Mouse (Mus musculus): Measurements from ENCODE around the gene Ccr2. TPM values are rescaled to one million over a fixed set of nuclear protein-coding genes. Genes with fewer than 3 reads are reported as not detected.
A peak's percentile ranks its signal among the peaks of the same experiment; 100 is the strongest.
"Not testable (repeated sequence)": the region's sequence is repeated elsewhere in the genome, so short reads cannot be mapped to it uniquely, and the experiment has no call there.

The Ccr2 gene
- polyA plus RNA-seq, 1 experiment from 2014 or later = 0.15 TPM

DNA sequence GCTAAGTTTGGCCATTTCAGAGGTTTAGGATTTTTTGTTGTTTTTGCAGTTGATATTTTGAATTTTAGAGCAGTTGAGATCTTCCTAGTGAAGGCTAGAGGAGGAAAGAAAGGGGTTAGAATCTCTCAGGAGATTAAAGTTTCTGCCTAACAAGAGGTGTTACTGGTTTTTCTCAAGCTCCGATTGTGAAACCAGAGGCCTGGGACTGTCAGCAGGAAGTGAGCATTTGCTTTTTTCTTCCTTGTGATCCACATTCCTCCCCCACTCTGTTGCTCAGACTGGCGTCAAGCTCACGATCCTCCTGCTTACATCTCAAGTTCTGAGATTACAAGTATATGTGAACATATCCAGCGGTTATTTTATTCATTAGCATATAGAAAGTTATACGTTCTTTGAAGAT, 24.6 kb downstream of the Ccr2 start:
- H3K9me3 ChIP-seq = no peaks in the 10 kb centered on the region
- no peak for ATAC-seq
- no peaks in the 10 kb centered on the region for H3K4me1 ChIP-seq (replicated peaks)
- H3K27ac ChIP-seq = no peak overlapping the region
- no peak overlapping the region for H3K4me2 ChIP-seq (replicated peaks)
- 66% methylated on average over 5 of the region's 5 CpGs for whole genome bisulfite sequencing
- H3K36me3 ChIP-seq = no peaks in the 10 kb centered on the region
- H3K27me3 ChIP-seq = no peaks in the 10 kb centered on the region
- H3K9ac ChIP-seq (replicated peaks) = no peak overlapping the region
- no peak overlapping the region for H3K4me3 ChIP-seq (replicated peaks)

DNA sequence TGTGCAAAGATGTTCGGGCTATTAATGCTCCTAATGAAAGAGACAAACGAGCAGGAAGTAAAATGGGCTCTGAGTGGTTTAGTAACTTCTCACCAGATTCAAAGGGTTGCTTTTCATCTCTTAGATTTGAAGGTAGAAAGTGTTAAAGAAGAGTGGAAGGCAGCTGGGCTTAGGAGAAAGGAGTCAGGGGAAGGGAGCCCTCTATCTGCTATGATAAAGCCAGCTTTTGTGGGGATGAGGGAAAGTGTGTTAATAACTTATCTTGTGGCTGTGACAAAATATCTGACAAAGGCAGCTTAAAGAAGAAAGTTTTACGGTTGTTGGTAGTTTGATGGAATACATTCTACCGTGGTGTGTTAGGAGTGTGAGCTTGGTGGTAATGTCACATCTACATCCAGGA, 25.7 kb downstream of the Ccr2 start:
- H3K4me1 ChIP-seq (replicated peaks) = no peaks in the 10 kb centered on the region
- ATAC-seq = no peak
- H3K9me3 ChIP-seq = no peaks in the 10 kb centered on the region
- H3K4me3 ChIP-seq (replicated peaks) = no peak overlapping the region
- no peak overlapping the region for H3K27ac ChIP-seq
- H3K9ac ChIP-seq (replicated peaks) = no peak overlapping the region
- H3K36me3 ChIP-seq = no peaks in the 10 kb centered on the region
- H3K4me2 ChIP-seq (replicated peaks) = no peak overlapping the region
- 70% methylated on average over 4 of the region's 4 CpGs for WGBS
- H3K27me3 ChIP-seq = no peaks in the 10 kb centered on the region

DNA sequence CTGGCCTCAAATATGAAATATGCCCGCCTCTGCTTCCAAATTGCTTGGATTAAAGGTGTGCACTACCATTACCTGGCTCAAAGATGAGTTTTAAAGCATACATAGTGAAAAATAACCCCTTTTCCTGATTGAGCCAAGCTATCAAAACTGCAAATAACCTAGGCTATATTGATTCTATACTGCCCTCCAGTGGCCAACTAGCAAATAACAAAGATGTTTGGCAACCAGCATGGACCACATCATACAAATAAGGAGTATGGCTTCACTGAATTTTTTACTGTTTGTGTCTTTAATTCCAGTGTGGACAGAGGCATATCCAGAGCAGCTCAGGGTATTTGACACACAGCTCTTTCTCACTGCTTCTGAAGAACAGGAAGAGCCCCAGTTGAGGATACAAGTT, 26.6 kb downstream of the Ccr2 start:
- no peaks in the 10 kb centered on the region for H3K4me1 ChIP-seq (replicated peaks)
- no peak overlapping the region for H3K27ac ChIP-seq
- no peaks in the 10 kb centered on the region for H3K36me3 ChIP-seq
- no peak overlapping the region for H3K4me2 ChIP-seq (replicated peaks)
- WGBS = 0% methylated on average over 1 of the region's 1 CpGs
- no peak overlapping the region for H3K9ac ChIP-seq (replicated peaks)
- 0 out of 2 replicates have a peak, but pooled peaks have one; percentile 34 for ATAC-seq
- H3K9me3 ChIP-seq = no peaks in the 10 kb centered on the region
- no peak overlapping the region for H3K4me3 ChIP-seq (replicated peaks)
- H3K27me3 ChIP-seq = no peaks in the 10 kb centered on the region

DNA sequence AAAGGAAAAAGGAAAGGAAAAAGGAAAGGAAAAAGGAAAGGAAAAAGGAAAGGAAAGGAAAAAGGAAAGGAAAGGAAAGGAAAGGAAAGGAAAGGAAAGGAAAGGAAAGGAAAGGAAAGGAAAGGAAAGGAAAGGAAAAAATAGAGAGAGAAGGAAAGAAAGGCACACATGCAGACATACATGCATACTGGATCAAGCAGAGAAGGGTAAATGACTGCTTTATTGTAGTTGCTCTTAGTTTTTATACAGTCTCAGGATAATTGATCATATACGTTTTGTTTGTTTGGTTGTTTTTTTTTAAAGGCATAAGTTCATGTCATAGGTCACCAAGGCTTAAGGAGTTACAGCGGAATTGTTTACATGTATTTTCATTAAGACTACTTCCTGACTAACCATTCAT, 31.1 kb downstream of the Ccr2 start:
- not testable (repeated sequence) for H3K27ac ChIP-seq
- 88% methylated on average over 2 of the region's 2 CpGs for WGBS

DNA sequence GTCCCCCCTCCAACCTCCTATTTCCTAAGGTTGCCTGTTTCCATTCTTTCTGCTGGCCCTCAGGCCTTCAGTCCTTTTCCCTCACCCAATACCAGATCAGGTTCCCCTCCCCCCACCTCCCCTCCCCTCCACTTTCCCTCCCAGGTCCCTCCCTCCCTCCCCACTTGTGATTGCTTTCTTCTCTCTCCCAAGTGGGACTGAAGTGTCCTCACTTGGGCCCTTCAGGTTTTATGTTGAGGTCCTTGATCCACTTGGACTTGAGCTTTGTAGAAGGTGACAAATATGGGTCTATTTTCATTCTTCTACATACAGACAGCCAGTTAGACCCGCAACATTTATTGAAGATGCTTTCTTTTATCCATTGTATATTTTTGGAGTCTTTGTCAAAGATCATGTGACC, 33.2 kb downstream of the Ccr2 start:
- H3K27me3 ChIP-seq; H3K9me3 ChIP-seq; H3K27ac ChIP-seq; H3K4me3 ChIP-seq (replicated peaks); ATAC-seq; H3K4me2 ChIP-seq (replicated peaks); H3K9ac ChIP-seq (replicated peaks); H3K4me1 ChIP-seq (replicated peaks); H3K36me3 ChIP-seq: not testable (repeated sequence)
- 74% methylated on average over 1 of the region's 1 CpGs for WGBS

More for the DNA sequence above, 31.1 kb downstream of the Ccr2 start:
- H3K9ac ChIP-seq (replicated peaks); ATAC-seq; H3K36me3 ChIP-seq; H3K4me2 ChIP-seq (replicated peaks); H3K4me1 ChIP-seq (replicated peaks); H3K4me3 ChIP-seq (replicated peaks); H3K9me3 ChIP-seq; H3K27me3 ChIP-seq: not testable (repeated sequence)

DNA sequence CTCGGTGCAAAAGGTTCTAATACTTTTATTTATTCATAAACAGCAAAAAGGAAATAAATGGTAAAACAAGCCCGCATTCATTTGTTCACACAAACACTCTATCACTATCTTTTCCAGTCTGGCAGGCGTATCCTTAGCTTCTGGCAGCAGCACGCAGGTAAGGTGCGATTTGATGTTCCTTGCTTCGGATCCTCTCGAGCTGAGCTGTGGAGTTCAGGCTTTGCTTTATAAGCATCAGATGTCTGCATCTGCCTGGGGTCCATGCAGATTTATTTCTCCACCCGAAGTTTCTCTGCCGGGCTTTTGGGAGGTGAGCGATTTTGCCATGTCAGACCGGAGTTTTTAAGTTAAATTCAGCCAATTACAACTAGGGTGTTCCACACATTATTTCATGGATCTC, 35.9 kb downstream of the Ccr2 start:
- WGBS = 83% methylated on average over 11 of the region's 11 CpGs
- Histone ChIP-seq H3K27ac (no peak overlapping the region), H3K4me3 (replicated peaks) (no peak overlapping the region), H3K4me1 (replicated peaks) (0 out of 2 replicates have a peak, but pooled peaks cover 3% of the 10 kb centered on the region), H3K9me3 (no peaks in the 10 kb centered on the region), H3K36me3 (no peaks in the 10 kb centered on the region), H3K4me2 (replicated peaks) (no peak overlapping the region), H3K9ac (replicated peaks) (no peak overlapping the region), H3K27me3 (no peaks in the 10 kb centered on the region)
- no peak for ATAC-seq

DNA sequence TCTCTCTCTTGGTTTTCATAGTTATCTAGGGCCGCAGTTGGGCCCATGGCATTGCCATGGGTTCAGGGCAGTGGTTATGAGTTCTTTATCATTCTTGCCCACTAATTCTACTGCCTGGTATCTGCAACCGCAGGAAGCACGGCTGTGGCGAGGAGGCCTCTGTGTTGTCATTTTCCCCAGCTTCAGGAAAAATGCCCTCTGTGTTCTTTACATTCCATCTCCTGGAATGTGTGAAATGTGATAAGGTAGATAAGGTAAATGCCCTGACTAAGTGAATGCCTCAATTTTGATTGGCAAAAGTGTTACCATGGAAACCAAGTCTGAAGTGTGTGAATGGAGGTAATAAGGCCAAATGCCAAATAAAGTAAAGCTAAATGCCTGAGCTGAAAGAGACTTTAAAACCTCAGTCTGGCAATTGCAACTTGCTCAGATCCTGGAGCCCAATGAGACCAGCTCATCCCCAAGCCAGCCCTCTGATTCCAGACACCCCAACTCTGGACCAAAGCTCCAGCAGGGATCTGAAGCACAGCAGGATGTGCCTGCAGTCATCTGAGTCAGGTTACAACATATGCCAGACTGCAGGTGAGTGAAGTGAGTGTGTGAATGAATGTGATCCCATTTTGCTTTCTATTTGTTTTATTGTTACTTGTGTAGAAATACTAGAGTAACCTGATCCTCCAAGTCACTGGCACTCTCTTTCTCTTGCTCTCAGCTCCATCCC, 36.5 kb downstream of the Ccr2 start:
- ATAC-seq = no peak
- H3K4me2 ChIP-seq (replicated peaks) = no peak overlapping the region
- H3K9ac ChIP-seq (replicated peaks) = no peak overlapping the region
- 57% methylated on average over 4 of the region's 4 CpGs for WGBS
- no peak overlapping the region for H3K27ac ChIP-seq
- H3K36me3 ChIP-seq = no peaks in the 10 kb centered on the region
- no peaks in the 10 kb centered on the region for H3K9me3 ChIP-seq
- 0 out of 2 replicates have a peak, but pooled peaks cover 3% of the 10 kb centered on the region for H3K4me1 ChIP-seq (replicated peaks)
- H3K4me3 ChIP-seq (replicated peaks) = no peak overlapping the region
- no peaks in the 10 kb centered on the region for H3K27me3 ChIP-seq

DNA sequence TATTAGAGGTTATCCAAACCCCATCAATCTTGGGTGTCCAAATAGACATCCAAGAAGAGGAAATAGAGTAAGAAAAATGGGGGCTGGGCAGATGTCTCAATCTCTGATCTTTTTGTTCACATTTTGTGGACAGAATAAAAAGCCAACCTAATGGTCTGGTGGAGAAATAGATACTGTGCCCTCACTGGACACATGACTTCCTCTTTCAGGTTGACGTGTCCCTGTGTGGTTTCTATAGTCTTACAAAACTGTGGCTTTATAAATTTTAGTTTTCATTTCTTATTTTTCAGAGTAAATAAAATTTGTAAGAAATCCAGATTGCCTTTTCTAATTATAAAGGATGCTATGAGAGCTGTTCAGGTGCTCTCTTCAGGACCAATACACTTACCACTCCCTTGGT, 41.9 kb downstream of the Ccr2 start:
- Histone ChIP-seq H3K4me3 (replicated peaks) (no peak overlapping the region), H3K4me2 (replicated peaks) (no peak overlapping the region), H3K27me3 (no peaks in the 10 kb centered on the region), H3K9ac (replicated peaks) (no peak overlapping the region), H3K27ac (no peak overlapping the region), H3K36me3 (no peaks in the 10 kb centered on the region), H3K4me1 (replicated peaks) (no peaks in the 10 kb centered on the region), H3K9me3 (no peaks in the 10 kb centered on the region)
- no peak for ATAC-seq
- 81% methylated on average over 1 of the region's 1 CpGs for WGBS

DNA sequence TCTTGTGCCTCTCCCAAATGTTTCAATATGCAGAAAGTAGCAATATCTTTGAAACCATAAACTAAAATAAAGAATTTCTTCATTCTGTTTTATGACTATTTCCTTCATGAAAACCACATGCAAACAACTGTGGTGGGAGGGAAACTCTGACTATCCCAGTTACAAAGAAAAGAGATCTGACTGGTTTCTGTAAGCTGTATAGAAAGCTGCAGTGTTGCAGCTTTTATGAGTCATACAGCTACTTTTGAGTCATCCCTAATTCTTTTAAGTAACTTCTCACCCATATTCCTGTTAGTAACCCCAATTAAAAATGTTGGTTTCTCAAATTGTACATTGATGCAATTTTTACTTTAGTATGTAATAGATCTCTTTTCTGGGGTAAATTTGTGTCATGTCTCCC, 44.6 kb downstream of the Ccr2 start:
- H3K27me3 ChIP-seq = no peaks in the 10 kb centered on the region
- no peak for ATAC-seq
- no peaks in the 10 kb centered on the region for H3K9me3 ChIP-seq
- no peaks in the 10 kb centered on the region for H3K4me1 ChIP-seq (replicated peaks)
- H3K4me2 ChIP-seq (replicated peaks) = no peak overlapping the region
- no peaks in the 10 kb centered on the region for H3K36me3 ChIP-seq
- no peak overlapping the region for H3K4me3 ChIP-seq (replicated peaks)
- H3K27ac ChIP-seq = no peak overlapping the region
- no peak overlapping the region for H3K9ac ChIP-seq (replicated peaks)

Other genes with a start within 250 kb of the Ccr2 start
- 0.10 and 0.11 TPM in 2 replicates for gene Xcr1, start 239.9 kb upstream of the Ccr2 start, polyA plus RNA-seq (2015; fragmentation: Nextera tagmentation; extraction: Ambion mirVana)
- 0.66 and 0.73 TPM in 2 replicates for gene Ccr1, start 133.3 kb upstream of the Ccr2 start, polyA plus RNA-seq (2015; fragmentation: Nextera tagmentation; extraction: Ambion mirVana)
- gene Ccr1l1, start 123.5 kb upstream of the Ccr2 start, polyA plus RNA-seq (2015; fragmentation: Nextera tagmentation; extraction: Ambion mirVana) = not detected in 2 replicates
- not detected in 2 replicates for gene Ccr3, start 80.0 kb upstream of the Ccr2 start, polyA plus RNA-seq (2015; fragmentation: Nextera tagmentation; extraction: Ambion mirVana)
- 0.22 and 0.27 TPM in 2 replicates for gene Ccr5, start 19.6 kb downstream of the Ccr2 start, polyA plus RNA-seq (2015; fragmentation: Nextera tagmentation; extraction: Ambion mirVana)
- 9.1 and 9.4 TPM in 2 replicates for gene 2010315B03Rik, start 210.7 kb downstream of the Ccr2 start, polyA plus RNA-seq (2015; fragmentation: Nextera tagmentation; extraction: Ambion mirVana)